Mouse (Mus musculus) midbrain, embryonic 14.5 days (tissue): ENCODE measurements around the gene Chmp5. TPM values are rescaled to one million over a fixed set of nuclear protein-coding genes. Genes with fewer than 3 reads are reported as not detected.

Experiments
- ATAC-seq: fragments of 200-750 bp; cut with Nextera tagmentation; 2 replicates; pipeline ENCODE4 v1.8.0; 2017; ENCODE audit warnings: moderate number of reproducible peaks, moderate library complexity; ENCODE audit not compliant: low FRiP score, low TSS enrichment
- DNase-seq: peaks from one replicate; pipeline ENCODE4 v3.0.0-alpha.2; 2015
- H3K27ac ChIP-seq: fragments of 300-500 bp; sonication (generic); replicated peaks from 2 replicates; pipeline ENCODE4 v1.5.1; 2014; ENCODE audit warnings: mild to moderate bottlenecking, low read depth, low read length, moderate library complexity
- H3K27me3 ChIP-seq: fragments of 300-500 bp; sonication (generic); 2 replicates; pipeline ENCODE4 v1.6.1; 2014; ENCODE audit warnings: low read length, control low read depth, mixed read lengths; ENCODE audit not compliant: control insufficient read depth, insufficient read depth
- H3K36me3 ChIP-seq: fragments of 300-500 bp; sonication (generic); 2 replicates; pipeline ENCODE4 v1.6.1; 2014; ENCODE audit warnings: low read length, control low read depth; ENCODE audit not compliant: control insufficient read depth, insufficient read depth
- H3K4me1 ChIP-seq: fragments of 300-500 bp; sonication (generic); 2 replicates; pipeline ENCODE4 v1.6.1; 2014; ENCODE audit warnings: mild to moderate bottlenecking, antibody characterized with exemption, low read length, control low read depth; ENCODE audit not compliant: control insufficient read depth, insufficient read depth
- H3K4me2 ChIP-seq: fragments of 300-500 bp; sonication (generic); 2 replicates; pipeline ENCODE4 v1.6.1; 2014; ENCODE audit warnings: mild to moderate bottlenecking, low read length, moderate library complexity
- H3K4me3 ChIP-seq: fragments of 300-500 bp; sonication (generic); replicated peaks from 2 replicates; pipeline ENCODE4 v1.5.1; 2014; ENCODE audit warnings: low read depth, low read length
- H3K9ac ChIP-seq: fragments of 300-500 bp; sonication (generic); replicated peaks from 2 replicates; pipeline ENCODE4 v1.6.1; 2014; ENCODE audit warnings: mild to moderate bottlenecking, low read length, moderate library complexity
- H3K9me3 ChIP-seq: fragments of 300-500 bp; sonication (generic); 2 replicates; pipeline ENCODE4 v1.6.1; 2016; ENCODE audit warnings: low read length, control low read depth, mixed read lengths; ENCODE audit not compliant: control insufficient read depth
- WGBS: fragments of 180-500 bp; shearing (Covaris S2); extraction: QIAGEN DNeasy Blood & Tissue Kit; methylation state at CpG from one replicate; pipeline ENCODE4 v1.1.7; 2014; 5-methylcytosine and 5-hydroxymethylcytosine counted together
- polyA plus RNA-seq: library from polyadenylated mRNA; unstranded; fragments of >200 nt; fragmentation: Nextera tagmentation; extraction: Ambion mirVana; gene quantifications from 2 replicates; pipeline ENCODE4 v1.2.1, GENCODE M21; 2014

The Chmp5 gene
- polyA plus RNA-seq, 1 experiment from 2014 or later: 172 TPM

- no peak for DNase-seq
- ATAC-seq: no peak
- no peaks in the 10 kb centered on the region for H3K27me3 ChIP-seq
- H3K4me3 ChIP-seq: no peak overlapping the region
- no peaks in the 10 kb centered on the region for H3K4me1 ChIP-seq
- 100% methylated on average over 1 of the region's 1 CpGs for WGBS
- H3K4me2 ChIP-seq: no peak overlapping the region
- H3K9me3 ChIP-seq: no peaks in the 10 kb centered on the region
- H3K36me3 ChIP-seq: peaks cover 70% of the 10 kb centered on the region
- H3K27ac ChIP-seq: no peak overlapping the region
- H3K9ac ChIP-seq: no peak overlapping the region
Observed at GRCm38 (mm10) chr4:40979430-40979829, 31.2 kb downstream of the Chmp5 start.

- no peak overlapping the region for H3K27ac ChIP-seq
- H3K27me3 ChIP-seq: no peaks in the 10 kb centered on the region
- no peak overlapping the region for H3K9ac ChIP-seq
- no peak overlapping the region for H3K4me3 ChIP-seq
- DNase-seq (no peak), ATAC-seq (no peak)
- no peaks in the 10 kb centered on the region for H3K4me1 ChIP-seq
- H3K9me3 ChIP-seq: no peaks in the 10 kb centered on the region
- peaks cover 79% of the 10 kb centered on the region for H3K36me3 ChIP-seq
- H3K4me2 ChIP-seq: no peak overlapping the region
- 91% methylated on average over 3 of the region's 3 CpGs for WGBS
Observed at GRCm38 (mm10) chr4:40982486-40982885, 34.3 kb downstream of the Chmp5 start.

GRCm38 (mm10) chr4:40983686-40984085, 35.5 kb downstream of the Chmp5 start:
- H3K4me2 ChIP-seq: no peak overlapping the region
- no peaks in the 10 kb centered on the region for H3K27me3 ChIP-seq
- ATAC-seq (no peak), DNase-seq (no peak)
- no peak overlapping the region for H3K27ac ChIP-seq
- no peaks in the 10 kb centered on the region for H3K9me3 ChIP-seq
- no peak overlapping the region for H3K9ac ChIP-seq
- 82% methylated on average over 1 of the region's 1 CpGs for WGBS
- H3K4me3 ChIP-seq: no peak overlapping the region
- H3K4me1 ChIP-seq: no peaks in the 10 kb centered on the region
- peaks cover 78% of the 10 kb centered on the region for H3K36me3 ChIP-seq

- H3K9ac ChIP-seq: no peak overlapping the region
- ATAC-seq: no peak
- H3K4me1 ChIP-seq: no peaks in the 10 kb centered on the region
- H3K27me3 ChIP-seq: no peaks in the 10 kb centered on the region
- H3K9me3 ChIP-seq: no peaks in the 10 kb centered on the region
- H3K27ac ChIP-seq: no peak overlapping the region
- peaks cover 93% of the 10 kb centered on the region for H3K36me3 ChIP-seq
- no peak overlapping the region for H3K4me2 ChIP-seq
- DNase-seq: no peak
- WGBS: 86% methylated on average over 6 of the region's 6 CpGs
- no peak overlapping the region for H3K4me3 ChIP-seq
Observed at GRCm38 (mm10) chr4:40989633-40990032, 41.4 kb downstream of the Chmp5 start.

GRCm38 (mm10) chr4:40996302-40996701, 48.1 kb downstream of the Chmp5 start:
- H3K27ac ChIP-seq: no peak overlapping the region
- no peak for ATAC-seq
- 96% methylated on average over 6 of the region's 6 CpGs for WGBS
- H3K4me3 ChIP-seq: no peak overlapping the region
- H3K36me3 ChIP-seq: peaks cover 99% of the 10 kb centered on the region
- no peaks in the 10 kb centered on the region for H3K9me3 ChIP-seq
- no peak overlapping the region for H3K4me2 ChIP-seq
- H3K27me3 ChIP-seq: no peaks in the 10 kb centered on the region
- no peaks in the 10 kb centered on the region for H3K4me1 ChIP-seq
- DNase-seq: no peak
- H3K9ac ChIP-seq: no peak overlapping the region

GRCm38 (mm10) chr4:40997916-40998315, 49.7 kb downstream of the Chmp5 start:
- 94% methylated on average over 4 of the region's 4 CpGs for WGBS
- H3K4me3 ChIP-seq: no peak overlapping the region

GRCm38 (mm10) chr4:41000271-41000670, 52.1 kb downstream of the Chmp5 start:
- Histone ChIP-seq H3K9me3 (no peaks in the 10 kb centered on the region), H3K4me1 (no peaks in the 10 kb centered on the region), H3K4me2 (no peak overlapping the region), H3K36me3 (peaks cover 96% of the 10 kb centered on the region), H3K27ac (no peak overlapping the region), H3K4me3 (no peak overlapping the region), H3K27me3 (no peaks in the 10 kb centered on the region), H3K9ac (no peak overlapping the region)
- ATAC-seq (no peak), DNase-seq (no peak)
- 82% methylated on average over 1 of the region's 1 CpGs for WGBS

More at GRCm38 (mm10) chr4:40997916-40998315, 49.7 kb downstream of the Chmp5 start:
- Histone ChIP-seq H3K36me3 (peaks cover 97% of the 10 kb centered on the region), H3K9ac (no peak overlapping the region), H3K4me2 (no peak overlapping the region), H3K27ac (no peak overlapping the region), H3K27me3 (no peaks in the 10 kb centered on the region), H3K4me1 (no peaks in the 10 kb centered on the region), H3K9me3 (no peaks in the 10 kb centered on the region)
- no peak for DNase-seq
- ATAC-seq: no peak

GRCm38 (mm10) chr4:41000842-41001639, 52.8 kb downstream of the Chmp5 start:
- peaks cover 94% of the 10 kb centered on the region for H3K36me3 ChIP-seq
- H3K4me2 ChIP-seq: no peak overlapping the region
- no peak overlapping the region for H3K4me3 ChIP-seq
- no peak overlapping the region for H3K9ac ChIP-seq
- no peaks in the 10 kb centered on the region for H3K27me3 ChIP-seq
- H3K27ac ChIP-seq: no peak overlapping the region
- DNase-seq (no peak), ATAC-seq (no peak)
- no peaks in the 10 kb centered on the region for H3K4me1 ChIP-seq
- no peaks in the 10 kb centered on the region for H3K9me3 ChIP-seq
- WGBS: 93% methylated on average over 9 of the region's 9 CpGs

GRCm38 (mm10) chr4:41013351-41013750, 65.1 kb downstream of the Chmp5 start:
- Histone ChIP-seq H3K4me2 (no peak overlapping the region), H3K4me3 (no peak overlapping the region), H3K9ac (no peak overlapping the region), H3K4me1 (no peaks in the 10 kb centered on the region), H3K36me3 (peaks cover 74% of the 10 kb centered on the region), H3K27ac (no peak overlapping the region), H3K9me3 (no peaks in the 10 kb centered on the region), H3K27me3 (no peaks in the 10 kb centered on the region)
- no peak for DNase-seq
- WGBS: 95% methylated on average over 3 of the region's 3 CpGs
- no peak for ATAC-seq
